Mouse (Mus musculus): ENCODE measurements around the gene Sumo3. TPM values are rescaled to one million over a fixed set of nuclear protein-coding genes. Genes with fewer than 3 reads are reported as not detected.
A peak's percentile ranks its signal among the peaks of the same experiment; 100 is the strongest.

The Sumo3 gene
- total and polyA plus RNA-seq, 2 experiments from 2014 or later, result 112 to 128 TPM

GRCm38 (mm10) chr10:77610221-77610961 is 4.5 kb downstream of the Sumo3 start:
- H3K9me3 ChIP-seq (replicated peaks; ENCODE audit: control insufficient read depth, low read length), result no peaks in the 10 kb centered on the region
- no peak overlapping the region for H3K27ac ChIP-seq (ENCODE audit: low read depth)
- WGBS, result 78% methylated on average over 8 of the region's 8 CpGs
- ATAC-seq (ENCODE audit: insufficient read depth, low read depth) (no peak), DNase-seq (ENCODE audit: low spot score) (no peak)
- H3K27me3 ChIP-seq (ENCODE audit: control insufficient read depth, insufficient read depth, low read length), result no peaks in the 10 kb centered on the region
- TF ChIP-seq EP300 (IDR thresholded peaks at IDR 0.05; ENCODE audit: low read depth) (no peak), CTCF (IDR thresholded peaks at IDR 0.05; ENCODE audit: low read depth) (no peak)
- no peak overlapping the region for H3K9ac ChIP-seq (replicated peaks; ENCODE audit: low read depth, low read length)
- peaks cover 8% of the 10 kb centered on the region for H3K4me1 ChIP-seq (ENCODE audit: control insufficient read depth, insufficient read depth)
- no peak overlapping the region for H3K4me2 ChIP-seq (ENCODE audit: low read depth, low read length)
- no peak overlapping the region for H3K4me3 ChIP-seq (ENCODE audit: low read depth, low read length)
- peaks cover 49% of the 10 kb centered on the region for H3K36me3 ChIP-seq (replicated peaks; ENCODE audit: control insufficient read depth, insufficient read depth, low read length)

- H3K27me3 ChIP-seq (ENCODE audit: control insufficient read depth, insufficient read depth, low read length), result no peaks in the 10 kb centered on the region
- no peaks in the 10 kb centered on the region for H3K9me3 ChIP-seq (replicated peaks; ENCODE audit: control insufficient read depth, low read length)
- TF ChIP-seq CTCF (IDR thresholded peaks at IDR 0.05; ENCODE audit: low read depth), result no peak
- no peak; the same call in 1 of the 2 replicates for TF ChIP-seq EP300 (IDR thresholded peaks at IDR 0.05; ENCODE audit: low read depth)
- peaks cover 78% of the 10 kb centered on the region for H3K36me3 ChIP-seq (replicated peaks; ENCODE audit: control insufficient read depth, insufficient read depth, low read length)
- H3K27ac ChIP-seq (ENCODE audit: low read depth), result peak overlapping the region; percentile 81
- H3K9ac ChIP-seq (replicated peaks; ENCODE audit: low read depth, low read length), result no peak overlapping the region
- H3K4me3 ChIP-seq (ENCODE audit: low read depth, low read length), result no peak overlapping the region
- DNase-seq (ENCODE audit: low spot score) (peak; percentile 81), ATAC-seq (ENCODE audit: insufficient read depth, low read depth) (peak; percentile 81)
- WGBS, result 42% methylated on average over 3 of the region's 3 CpGs
- H3K4me2 ChIP-seq (ENCODE audit: low read depth, low read length), result no peak overlapping the region
- H3K4me1 ChIP-seq (ENCODE audit: control insufficient read depth, insufficient read depth), result no peaks in the 10 kb centered on the region; the same call in 1 of the 2 replicates
Observed at GRCm38 (mm10) chr10:77613409-77613808, 7.5 kb downstream of the Sumo3 start.

GRCm38 (mm10) chr10:77615647-77616046 is 9.8 kb downstream of the Sumo3 start:
- no peak overlapping the region for H3K27ac ChIP-seq (ENCODE audit: low read depth)
- ATAC-seq (ENCODE audit: insufficient read depth, low read depth), result no peak
- DNase-seq (ENCODE audit: low spot score), result no peak
- 90% methylated on average over 8 of the region's 8 CpGs for WGBS
- H3K4me3 ChIP-seq (ENCODE audit: low read depth, low read length), result no peak overlapping the region
- no peak overlapping the region for H3K4me2 ChIP-seq (ENCODE audit: low read depth, low read length)
- H3K9me3 ChIP-seq (replicated peaks; ENCODE audit: control insufficient read depth, low read length), result no peaks in the 10 kb centered on the region
- peaks cover 71% of the 10 kb centered on the region for H3K36me3 ChIP-seq (replicated peaks; ENCODE audit: control insufficient read depth, insufficient read depth, low read length)
- no peaks in the 10 kb centered on the region for H3K27me3 ChIP-seq (ENCODE audit: control insufficient read depth, insufficient read depth, low read length)
- no peaks in the 10 kb centered on the region; the same call in 1 of the 2 replicates for H3K4me1 ChIP-seq (ENCODE audit: control insufficient read depth, insufficient read depth)
- TF ChIP-seq CTCF (IDR thresholded peaks at IDR 0.05; ENCODE audit: low read depth) (no peak), EP300 (IDR thresholded peaks at IDR 0.05; ENCODE audit: low read depth) (no peak)
- no peak overlapping the region for H3K9ac ChIP-seq (replicated peaks; ENCODE audit: low read depth, low read length)

GRCm38 (mm10) chr10:77616166-77616565 is 10.3 kb downstream of the Sumo3 start:
- DNase-seq (ENCODE audit: low spot score), result no peak
- Histone ChIP-seq H3K36me3 (replicated peaks; ENCODE audit: control insufficient read depth, insufficient read depth, low read length) (peaks cover 66% of the 10 kb centered on the region), H3K4me3 (ENCODE audit: low read depth, low read length) (no peak overlapping the region), H3K27me3 (ENCODE audit: control insufficient read depth, insufficient read depth, low read length) (no peaks in the 10 kb centered on the region), H3K4me1 (ENCODE audit: control insufficient read depth, insufficient read depth) (no peaks in the 10 kb centered on the region; the same call in 1 of the 2 replicates), H3K27ac (ENCODE audit: low read depth) (no peak overlapping the region), H3K9me3 (replicated peaks; ENCODE audit: control insufficient read depth, low read length) (no peaks in the 10 kb centered on the region), H3K9ac (replicated peaks; ENCODE audit: low read depth, low read length) (no peak overlapping the region), H3K4me2 (ENCODE audit: low read depth, low read length) (no peak overlapping the region)
- ATAC-seq (ENCODE audit: insufficient read depth, low read depth), result no peak
- no peak for TF ChIP-seq CTCF (IDR thresholded peaks at IDR 0.05; ENCODE audit: low read depth)
- no peak for TF ChIP-seq EP300 (IDR thresholded peaks at IDR 0.05; ENCODE audit: low read depth)
- 89% methylated on average over 9 of the region's 9 CpGs for WGBS

GRCm38 (mm10) chr10:77616926-77617325 is 11.0 kb downstream of the Sumo3 start:
- no peaks in the 10 kb centered on the region for H3K27me3 ChIP-seq (ENCODE audit: control insufficient read depth, insufficient read depth, low read length)
- TF ChIP-seq CTCF (IDR thresholded peaks at IDR 0.05; ENCODE audit: low read depth) (no peak), EP300 (IDR thresholded peaks at IDR 0.05; ENCODE audit: low read depth) (no peak)
- no peaks in the 10 kb centered on the region for H3K9me3 ChIP-seq (replicated peaks; ENCODE audit: control insufficient read depth, low read length)
- ATAC-seq (ENCODE audit: insufficient read depth, low read depth), result no peak
- H3K4me2 ChIP-seq (ENCODE audit: low read depth, low read length), result no peak overlapping the region
- no peak for DNase-seq (ENCODE audit: low spot score)
- 92% methylated on average over 7 of the region's 7 CpGs for WGBS
- peaks cover 59% of the 10 kb centered on the region for H3K36me3 ChIP-seq (replicated peaks; ENCODE audit: control insufficient read depth, insufficient read depth, low read length)
- H3K9ac ChIP-seq (replicated peaks; ENCODE audit: low read depth, low read length), result no peak overlapping the region
- H3K4me1 ChIP-seq (ENCODE audit: control insufficient read depth, insufficient read depth), result peaks cover 7% of the 10 kb centered on the region; the same call in 1 of the 2 replicates
- H3K4me3 ChIP-seq (ENCODE audit: low read depth, low read length), result no peak overlapping the region
- no peak overlapping the region for H3K27ac ChIP-seq (ENCODE audit: low read depth)

Data from heart, postnatal 0 days (tissue).